Mouse (Mus musculus) spleen, adult 2 months (tissue): ENCODE measurements around the gene Trem2. TPM values are rescaled to one million over a fixed set of nuclear protein-coding genes. Genes with fewer than 3 reads are reported as not detected.
"Not testable (repeated sequence)": the region's sequence is repeated elsewhere in the genome, so short reads cannot be mapped to it uniquely, and the experiment has no call there.

ENCODE experiments used
- DNase-seq, 2 experiments: peaks; one replicate each; pipeline versions ENCODE4 v3.0.0 to v3.0.0-alpha.2; 2012 to 2021; ENCODE audit warnings: low spot score in 2 of 2, low read depth in 1 of 2
- H3K27ac ChIP-seq: fragments of 200-500 bp; 2 replicates; pipeline ENCODE4 v1.5.1; 2012; ENCODE audit warnings: low read length, inconsistent platforms; ENCODE audit not compliant: insufficient read depth
- H3K27me3 ChIP-seq: fragments of 200-500 bp; 2 replicates; pipeline ENCODE4 v1.6.1; 2012; ENCODE audit warnings: mild to moderate bottlenecking, moderate library complexity, low read length, inconsistent platforms; ENCODE audit not compliant: control insufficient read depth, insufficient read depth
- H3K36me3 ChIP-seq: fragments of 200-500 bp; 2 replicates; pipeline ENCODE4 v1.6.1; 2012; ENCODE audit warnings: mild to moderate bottlenecking, low read length, inconsistent platforms; ENCODE audit not compliant: control insufficient read depth, insufficient read depth
- H3K4me1 ChIP-seq: fragments of 200-500 bp; 2 replicates; pipeline ENCODE4 v1.6.1; 2011; ENCODE audit warnings: inconsistent platforms; ENCODE audit not compliant: control insufficient read depth, insufficient read depth, insufficient read length
- H3K4me3 ChIP-seq: fragments of 200-500 bp; 2 replicates; pipeline ENCODE4 v1.5.1; 2011; ENCODE audit warnings: mild to moderate bottlenecking, inconsistent platforms; ENCODE audit not compliant: insufficient read depth, insufficient read length; ENCODE audit errors: extremely low read depth
- CTCF ChIP-seq: fragments of 200-500 bp; IDR thresholded peaks from 2 replicates; pipeline ENCODE4 v1.5.1; 2011; ENCODE audit warnings: mild to moderate bottlenecking, inconsistent platforms; ENCODE audit not compliant: insufficient read depth, insufficient read length, insufficient replicate concordance; ENCODE audit errors: extremely low read depth
- POLR2A ChIP-seq: fragments of 200-500 bp; IDR thresholded peaks from 2 replicates; pipeline ENCODE4 v1.6.1; 2011; ENCODE audit warnings: low read depth, low read length, inconsistent platforms
- WGBS: fragments of 180-500 bp; shearing (Covaris S2); methylation state at CpG from one replicate; pipeline ENCODE4 v1.1.7; 2018; 5-methylcytosine and 5-hydroxymethylcytosine counted together
- polyA plus RNA-seq: library from polyadenylated mRNA; depleted of rRNA; stranded (reverse); fragments of >200 nt; gene quantifications from 2 replicates; pipeline ENCODE4 v1.2.3, GENCODE M21; 2012

The Trem2 gene
- polyA plus RNA-seq, 1 experiment = 1.0 TPM

GRCm38 (mm10) chr17:48347287-48347686, 1.1 kb downstream of the Trem2 start:
- TF ChIP-seq POLR2A (no peak), CTCF (no peak)
- Histone ChIP-seq H3K4me3 (no peak overlapping the region), H3K27me3 (no peaks in the 10 kb centered on the region), H3K36me3 (no peaks in the 10 kb centered on the region), H3K4me1 (no peaks in the 10 kb centered on the region), H3K27ac (no peak overlapping the region)
- DNase-seq = no peak
- 56% methylated on average over 2 of the region's 2 CpGs for WGBS

- 78% methylated on average over 5 of the region's 5 CpGs for WGBS
- no peak overlapping the region for H3K27ac ChIP-seq
- no peak for DNase-seq
- no peaks in the 10 kb centered on the region for H3K27me3 ChIP-seq
- no peak for TF ChIP-seq POLR2A
- TF ChIP-seq CTCF = no peak
- H3K4me1 ChIP-seq = no peaks in the 10 kb centered on the region
- H3K36me3 ChIP-seq = no peaks in the 10 kb centered on the region
- H3K4me3 ChIP-seq = no peak overlapping the region
Measured at GRCm38 (mm10) chr17:48350681-48351193, 4.5 kb downstream of the Trem2 start.

- 89% methylated on average over 7 of the region's 7 CpGs for WGBS
- H3K36me3 ChIP-seq, DNase-seq, H3K27me3 ChIP-seq, H3K4me3 ChIP-seq, H3K27ac ChIP-seq, H3K4me1 ChIP-seq: not testable (repeated sequence)
Measured at GRCm38 (mm10) chr17:48352976-48353375, 6.8 kb downstream of the Trem2 start.

GRCm38 (mm10) chr17:48355822-48356221, 9.6 kb downstream of the Trem2 start:
- Histone ChIP-seq H3K36me3 (no peaks in the 10 kb centered on the region), H3K4me3 (no peak overlapping the region), H3K4me1 (no peaks in the 10 kb centered on the region), H3K27me3 (no peaks in the 10 kb centered on the region), H3K27ac (no peak overlapping the region)
- no peak for DNase-seq
- WGBS = 89% methylated on average over 3 of the region's 3 CpGs
- no peak for TF ChIP-seq CTCF
- no peak for TF ChIP-seq POLR2A

- Histone ChIP-seq H3K36me3 (no peaks in the 10 kb centered on the region), H3K27me3 (no peaks in the 10 kb centered on the region), H3K27ac (no peak overlapping the region), H3K4me3 (no peak overlapping the region), H3K4me1 (no peaks in the 10 kb centered on the region)
- TF ChIP-seq POLR2A (no peak), CTCF (no peak)
- 75% methylated on average over 2 of the region's 2 CpGs for WGBS
- DNase-seq = no peak
Measured at GRCm38 (mm10) chr17:48357892-48358291, 11.7 kb downstream of the Trem2 start.

- Histone ChIP-seq H3K4me1 (no peaks in the 10 kb centered on the region), H3K27ac (no peak within 1 kb of the TSS), H3K36me3 (no peaks in the 10 kb centered on the region), H3K27me3 (no peaks in the 10 kb centered on the region), H3K4me3 (no peak within 1 kb of the TSS)
- no peak for DNase-seq
- WGBS = 51% methylated on average over 7 of the region's 7 CpGs
- no peak for TF ChIP-seq CTCF
- TF ChIP-seq POLR2A = no peak
Measured at GRCm38 (mm10) chr17:48359616-48360015, 13.4 kb downstream of the Trem2 start, which contains the start of gene Treml1. TSS of gene Treml1 (plus strand) at chr17:48359916.

GRCm38 (mm10) chr17:48360462-48360861, 14.3 kb downstream of the Trem2 start:
- 12% methylated on average over 4 of the region's 4 CpGs for WGBS
- no peaks in the 10 kb centered on the region for H3K36me3 ChIP-seq
- no peak overlapping the region for H3K27ac ChIP-seq
- no peak for DNase-seq
- H3K4me3 ChIP-seq = no peak overlapping the region
- no peaks in the 10 kb centered on the region for H3K4me1 ChIP-seq
- no peak for TF ChIP-seq CTCF
- TF ChIP-seq POLR2A = no peak
- no peaks in the 10 kb centered on the region for H3K27me3 ChIP-seq
